Mouse (Mus musculus): ENCODE results near the gene Map3k5. TPM values are rescaled to one million over a fixed set of nuclear protein-coding genes. Genes with fewer than 3 reads are reported as not detected.
A peak's percentile ranks its signal among the peaks of the same experiment; 100 is the strongest.
"Not testable (repeated sequence)": the region's sequence is repeated elsewhere in the genome, so short reads cannot be mapped to it uniquely, and the experiment has no call there.

The Map3k5 gene
- total RNA-seq, 1 experiment from 2014 or later, result 22.0 TPM

GRCm38 (mm10) chr10:19960831-19961380 lies 26.6 kb downstream of the Map3k5 start:
- ATAC-seq (replicated peaks; ENCODE audit: low read depth, poor library complexity, severe bottlenecking), result no peak

GRCm38 (mm10) chr10:19962746-19963145 lies 28.5 kb downstream of the Map3k5 start:
- no peak for ATAC-seq (replicated peaks; ENCODE audit: low read depth, poor library complexity, severe bottlenecking)

GRCm38 (mm10) chr10:19963206-19963605 lies 28.9 kb downstream of the Map3k5 start:
- no peak for ATAC-seq (replicated peaks; ENCODE audit: low read depth, poor library complexity, severe bottlenecking)

DNA sequence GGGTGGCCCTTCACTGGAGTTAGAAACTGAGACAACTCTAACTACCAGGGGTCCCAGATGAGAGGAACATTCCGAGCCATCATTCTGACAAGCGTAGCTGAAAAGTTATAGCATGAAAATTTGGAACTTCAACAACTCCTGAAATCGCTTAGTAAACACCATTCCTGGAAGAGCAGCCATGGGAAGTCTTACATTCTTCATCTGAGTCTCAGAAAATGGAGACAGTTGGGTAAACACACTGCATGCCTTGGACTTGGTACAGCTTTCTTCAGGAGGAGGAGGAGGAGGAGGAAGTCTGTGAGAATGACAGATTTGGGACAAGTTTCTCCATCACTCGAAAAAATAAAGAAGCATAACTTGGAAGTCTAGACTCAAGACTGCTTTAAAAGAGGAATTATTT lies 29.8 kb downstream of the Map3k5 start:
- ATAC-seq (replicated peaks; ENCODE audit: low read depth, poor library complexity, severe bottlenecking), result no peak

DNA sequence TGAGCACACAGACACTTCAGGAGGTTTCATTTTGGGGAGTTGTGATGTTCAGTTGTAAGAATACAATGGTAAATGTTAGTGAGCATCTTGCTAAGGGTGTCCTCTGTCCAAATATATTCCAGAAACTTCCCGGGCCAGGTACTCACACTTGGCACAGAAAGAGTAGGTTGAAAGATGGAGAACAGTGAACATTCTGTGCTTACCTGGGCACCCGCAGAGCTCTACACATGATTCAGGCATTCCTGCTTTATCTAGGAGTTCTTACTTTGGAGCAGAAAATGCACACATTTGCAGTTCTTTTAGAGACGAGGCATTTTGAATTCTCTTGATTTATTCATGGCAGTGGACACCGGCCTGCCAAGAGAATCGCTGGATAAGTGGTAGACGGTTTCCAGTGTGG lies 32.3 kb downstream of the Map3k5 start:
- ATAC-seq (replicated peaks; ENCODE audit: low read depth, poor library complexity, severe bottlenecking), result no peak

GRCm38 (mm10) chr10:19968445-19968844 lies 34.2 kb downstream of the Map3k5 start:
- ATAC-seq (replicated peaks; ENCODE audit: low read depth, poor library complexity, severe bottlenecking), result no peak

- no peak for ATAC-seq (replicated peaks; ENCODE audit: low read depth, poor library complexity, severe bottlenecking)
Measured at GRCm38 (mm10) chr10:19969831-19970460, 35.7 kb downstream of the Map3k5 start.

- not testable (repeated sequence) for ATAC-seq (replicated peaks; ENCODE audit: low read depth, poor library complexity, severe bottlenecking)
Measured at GRCm38 (mm10) chr10:19971491-19971890, 37.2 kb downstream of the Map3k5 start.

GRCm38 (mm10) chr10:19973321-19974108 lies 39.2 kb downstream of the Map3k5 start:
- no peak for ATAC-seq (replicated peaks; ENCODE audit: low read depth, poor library complexity, severe bottlenecking)

DNA sequence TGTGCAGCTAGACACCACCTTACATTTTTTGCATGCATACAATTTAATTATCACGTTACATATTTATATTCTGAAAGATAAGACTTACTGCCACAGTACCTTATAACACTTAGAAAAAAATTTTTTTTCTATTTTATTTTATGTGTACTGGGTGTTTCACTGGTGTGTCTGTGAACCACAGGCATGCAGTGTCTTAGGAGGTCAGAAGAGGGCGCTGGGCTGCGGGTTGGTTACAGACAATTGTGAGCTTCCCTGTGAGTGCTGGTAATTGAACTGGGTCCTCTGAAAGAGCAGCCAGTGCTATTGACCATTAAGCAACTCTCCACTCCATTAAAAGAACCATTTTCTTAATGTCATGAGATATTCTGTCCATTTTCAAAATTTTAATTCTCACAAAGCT lies 43.3 kb downstream of the Map3k5 start:
- ATAC-seq (replicated peaks; ENCODE audit: low read depth, poor library complexity, severe bottlenecking), result no peak

DNA sequence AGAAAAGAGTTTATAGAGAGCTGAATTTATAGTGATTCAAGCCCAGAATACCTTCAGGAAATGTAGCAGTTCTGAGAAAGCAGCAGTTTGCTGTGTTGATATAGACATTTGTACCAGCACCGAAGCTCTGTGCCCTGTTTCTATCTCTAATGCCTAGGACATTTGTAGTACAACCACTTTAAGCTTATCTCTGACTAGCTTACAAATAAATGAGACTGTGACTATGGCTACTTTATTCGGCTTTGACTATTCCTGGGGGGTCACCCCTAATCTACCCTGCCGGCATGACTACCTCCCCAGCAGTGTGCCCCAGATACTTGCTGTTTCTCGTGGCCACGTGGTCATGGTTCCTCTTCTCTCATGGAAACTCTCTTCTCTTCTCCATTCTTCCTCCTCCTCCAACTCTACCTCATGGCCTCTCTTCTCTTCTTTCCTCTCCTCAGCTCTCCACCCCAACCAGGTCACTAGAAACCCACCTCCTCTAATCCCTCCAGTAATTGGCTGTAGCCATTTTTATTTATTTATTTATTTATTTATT lies 44.5 kb downstream of the Map3k5 start:
- peak; percentile 39 for ATAC-seq (replicated peaks; ENCODE audit: low read depth, poor library complexity, severe bottlenecking)

- ATAC-seq (replicated peaks; ENCODE audit: low read depth, poor library complexity, severe bottlenecking), result no peak
Measured at GRCm38 (mm10) chr10:19987736-19988135, 53.5 kb downstream of the Map3k5 start.

DNA sequence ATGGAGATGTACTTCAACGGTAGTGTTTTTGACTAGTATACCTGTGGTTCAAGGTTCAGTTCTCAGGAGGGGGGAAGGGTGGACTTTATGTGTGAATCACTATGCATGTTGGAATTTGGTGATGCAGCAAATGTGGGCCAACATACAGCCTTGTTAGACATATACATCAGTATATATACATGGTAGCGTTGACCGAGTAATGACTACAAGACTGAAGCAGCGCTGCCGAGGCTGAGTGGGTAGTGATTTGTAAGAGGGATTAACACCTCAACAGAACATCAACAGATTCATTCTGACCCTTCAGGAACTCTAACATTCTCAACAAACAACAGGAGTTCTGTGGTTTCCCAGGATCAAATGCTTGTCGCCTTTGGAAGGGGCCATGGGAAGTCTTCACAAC lies 55.7 kb downstream of the Map3k5 start:
- no peak for ATAC-seq (replicated peaks; ENCODE audit: low read depth, poor library complexity, severe bottlenecking)

DNA sequence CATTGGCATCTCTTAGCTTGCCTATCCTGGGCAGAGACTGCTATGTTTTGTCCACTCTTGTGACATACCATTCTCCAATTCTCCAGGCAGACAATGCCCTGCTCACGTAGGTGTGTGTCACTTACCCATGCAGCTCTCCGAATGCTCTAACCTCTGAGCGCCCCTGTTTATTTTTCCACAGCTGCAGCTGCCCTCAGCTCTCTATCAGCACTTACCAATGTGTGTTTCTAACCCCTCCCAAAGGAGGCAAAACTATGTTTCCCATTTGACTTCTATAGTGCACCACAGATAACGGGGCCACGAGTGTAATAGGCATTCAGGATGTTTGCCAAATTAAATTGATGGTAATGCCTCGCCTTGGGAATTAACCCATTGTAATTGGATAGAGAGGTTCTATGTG lies 56.4 kb downstream of the Map3k5 start:
- no peak for ATAC-seq (replicated peaks; ENCODE audit: low read depth, poor library complexity, severe bottlenecking)

- no peak for ATAC-seq (replicated peaks; ENCODE audit: low read depth, poor library complexity, severe bottlenecking)
Measured at GRCm38 (mm10) chr10:19991237-19991865, 57.1 kb downstream of the Map3k5 start.

GRCm38 (mm10) chr10:19991866-19992252 lies 57.6 kb downstream of the Map3k5 start:
- peak; percentile 91 for ATAC-seq (replicated peaks; ENCODE audit: low read depth, poor library complexity, severe bottlenecking)

DNA sequence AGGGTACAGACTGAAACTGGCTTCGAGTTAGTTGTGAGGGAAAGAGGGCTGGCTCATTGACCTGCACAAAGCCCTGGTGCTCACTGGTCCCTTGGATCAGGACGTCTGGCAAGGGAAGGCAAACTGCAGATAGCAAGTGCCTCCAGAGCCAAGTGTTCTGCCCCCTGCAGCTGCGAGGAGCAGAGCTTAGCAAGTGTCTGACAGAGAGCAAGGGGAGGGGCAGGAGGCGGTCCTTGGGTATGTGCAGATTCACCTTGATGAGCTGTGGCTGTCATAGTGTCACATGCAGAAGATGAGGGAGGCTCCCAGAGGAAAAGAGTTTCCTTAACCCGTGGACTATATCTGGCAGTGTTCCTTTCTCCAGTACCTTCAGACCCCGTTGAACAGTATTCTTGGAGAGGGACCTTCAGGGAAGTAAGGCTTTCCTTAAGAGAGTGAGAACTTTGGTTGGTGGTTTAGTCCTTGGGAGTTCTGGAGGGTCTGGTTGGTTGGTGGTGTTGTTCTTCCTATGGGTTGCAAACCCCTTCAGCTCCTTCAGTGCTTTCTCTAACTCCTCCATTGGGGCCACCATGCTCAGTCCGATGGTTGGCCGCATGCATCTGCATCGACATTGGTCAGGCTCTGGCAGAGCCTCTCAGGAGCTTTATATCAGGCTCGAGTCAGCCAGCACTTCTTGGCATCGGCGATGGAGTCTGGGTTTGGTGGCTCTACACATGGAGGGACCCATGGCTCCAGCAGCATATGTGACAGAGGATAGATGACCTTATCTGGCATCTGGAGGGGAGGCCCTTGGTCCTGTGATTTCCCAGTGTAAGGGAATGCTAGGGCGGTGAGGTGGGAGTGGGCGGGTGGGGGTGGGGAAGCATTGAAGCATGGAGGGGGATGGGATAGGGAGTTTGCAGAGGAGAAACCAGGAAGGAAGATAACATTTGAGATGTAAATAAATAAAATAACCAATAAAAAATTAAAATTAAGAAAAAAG lies 60.5 kb downstream of the Map3k5 start:
- ATAC-seq (replicated peaks; ENCODE audit: low read depth, poor library complexity, severe bottlenecking), result no peak

DNA sequence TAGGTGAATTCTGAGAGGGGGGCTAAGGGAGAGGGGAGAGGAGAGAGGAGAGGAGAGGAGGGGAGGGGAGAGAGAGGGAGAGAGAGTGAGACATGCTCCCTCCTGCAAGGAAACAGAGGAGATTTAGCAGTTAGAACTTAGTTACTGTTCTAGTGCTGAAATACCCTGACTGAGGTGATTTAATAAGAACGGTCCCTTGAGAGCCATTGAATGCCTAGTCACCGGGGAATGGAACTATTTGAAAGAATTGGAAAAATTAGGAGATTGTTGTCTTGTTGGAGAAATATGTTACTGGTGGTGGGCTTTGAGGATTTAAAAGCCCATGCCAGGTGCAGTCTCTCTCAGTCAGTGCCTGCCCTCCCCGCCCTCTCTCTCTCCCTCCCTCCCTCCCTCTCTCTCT lies 61.9 kb downstream of the Map3k5 start:
- no peak for ATAC-seq (replicated peaks; ENCODE audit: low read depth, poor library complexity, severe bottlenecking)

DNA sequence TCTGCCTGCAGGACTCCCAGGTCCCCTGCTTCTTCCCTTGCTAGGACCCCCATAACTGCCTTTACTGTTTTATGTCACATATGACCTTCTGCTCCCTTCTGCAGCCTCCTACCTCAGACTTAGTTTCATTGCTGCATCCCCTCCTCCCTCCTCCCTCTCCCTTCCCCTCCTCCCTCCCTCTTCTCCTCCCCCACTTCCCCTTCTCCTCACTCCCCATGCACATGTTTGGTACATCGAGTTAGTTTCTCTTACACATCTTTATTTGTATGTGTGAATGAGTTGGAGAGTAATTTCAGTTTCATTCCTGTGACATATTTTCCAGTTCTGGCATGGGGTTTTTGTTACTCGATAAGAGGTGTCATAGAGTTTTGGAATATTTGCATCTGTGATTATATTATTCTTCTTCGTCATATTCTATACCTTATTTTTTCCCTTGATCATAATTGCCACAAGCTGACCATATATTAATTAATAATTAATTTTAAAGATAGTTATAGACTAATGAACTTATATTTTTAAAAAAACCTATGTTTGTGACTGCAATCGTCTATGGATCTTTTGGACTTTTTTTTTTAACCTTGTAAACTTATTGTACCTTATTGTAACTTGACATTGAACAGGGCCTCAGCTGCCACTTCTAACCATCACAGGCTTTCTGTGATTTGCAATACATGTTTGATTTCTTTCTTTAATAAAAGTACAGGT lies 65.6 kb downstream of the Map3k5 start:
- ATAC-seq (replicated peaks; ENCODE audit: low read depth, poor library complexity, severe bottlenecking), result peak; percentile 79
